Mouse (Mus musculus): Measurements from ENCODE around the gene Zfp1. TPM values are rescaled to one million over a fixed set of nuclear protein-coding genes. Genes with fewer than 3 reads are reported as not detected.
"Not testable (repeated sequence)": the region's sequence is repeated elsewhere in the genome, so short reads cannot be mapped to it uniquely, and the experiment has no call there.

The Zfp1 gene
- polyA plus RNA-seq, 1 experiment from 2014 or later = 24.3 TPM

DNA sequence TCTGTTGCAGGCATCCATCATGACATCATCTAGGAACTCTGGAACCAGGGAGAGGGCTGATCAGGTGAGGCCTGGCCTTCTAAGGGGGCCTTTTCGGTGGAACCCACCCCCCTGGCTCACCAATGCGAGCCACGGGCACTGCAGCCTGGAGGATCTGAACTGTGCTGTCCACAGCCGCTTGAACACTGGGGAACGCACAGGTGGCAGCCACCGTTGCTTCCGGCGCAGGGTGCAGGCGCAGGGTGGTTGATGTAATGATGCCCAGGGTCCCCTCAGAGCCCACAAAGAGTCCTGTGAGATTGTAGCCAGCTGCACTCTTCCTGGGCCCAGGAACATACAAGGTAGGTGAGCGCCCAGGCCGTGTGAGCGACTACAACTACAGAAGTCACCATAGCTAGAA lies 14.8 kb upstream of the Zfp1 start:
- Histone ChIP-seq H3K4me1 (peaks cover 9% of the 10 kb centered on the region), H3K9me3 (no peaks in the 10 kb centered on the region), H3K4me3 (no peak overlapping the region), H3K27ac (no peak overlapping the region), H3K36me3 (replicated peaks) (peaks cover 35% of the 10 kb centered on the region), H3K27me3 (ENCODE audit: poor library complexity, severe bottlenecking) (no peaks in the 10 kb centered on the region)
- WGBS = 92% methylated on average over 12 of the region's 12 CpGs
- no peak for DNase-seq (ENCODE audit: extremely low spot score, low spot score)

DNA sequence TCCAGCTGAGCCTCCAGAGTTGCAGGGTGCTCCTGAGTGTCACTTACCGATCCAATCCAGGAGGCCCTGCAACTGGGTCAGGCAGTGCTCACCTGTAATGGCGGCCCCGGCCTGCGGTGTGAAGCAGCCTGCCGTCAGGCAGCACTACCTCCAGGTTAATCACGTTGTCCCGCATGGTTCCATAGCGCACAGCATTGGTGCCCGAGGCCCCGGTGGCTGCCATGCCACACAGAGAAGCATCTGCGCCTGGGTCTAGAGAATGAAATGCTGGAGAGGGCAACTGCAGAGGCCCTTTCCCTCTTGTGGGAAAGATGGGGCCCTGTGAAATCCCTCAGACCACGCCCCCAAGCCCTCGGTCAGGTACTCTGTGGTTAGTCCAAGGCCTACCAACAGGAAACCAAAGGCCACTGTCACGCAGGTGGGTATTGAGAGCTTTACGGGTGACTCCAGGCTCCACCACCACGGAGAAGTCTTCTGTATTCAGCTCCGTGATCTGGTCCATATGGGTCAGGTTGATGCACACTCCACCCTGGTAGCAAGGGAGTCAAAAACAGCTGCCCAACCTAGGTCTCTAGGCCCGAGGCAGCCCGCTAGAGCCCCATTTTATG lies 14.2 kb upstream of the Zfp1 start:
- no peak for DNase-seq (ENCODE audit: extremely low spot score, low spot score)
- no peak overlapping the region for H3K27ac ChIP-seq
- H3K27me3 ChIP-seq (ENCODE audit: poor library complexity, severe bottlenecking) = no peaks in the 10 kb centered on the region
- WGBS = 82% methylated on average over 19 of the region's 19 CpGs
- no peaks in the 10 kb centered on the region for H3K9me3 ChIP-seq
- H3K4me1 ChIP-seq = peaks cover 9% of the 10 kb centered on the region
- peaks cover 31% of the 10 kb centered on the region for H3K36me3 ChIP-seq (replicated peaks)
- no peak overlapping the region for H3K4me3 ChIP-seq

DNA sequence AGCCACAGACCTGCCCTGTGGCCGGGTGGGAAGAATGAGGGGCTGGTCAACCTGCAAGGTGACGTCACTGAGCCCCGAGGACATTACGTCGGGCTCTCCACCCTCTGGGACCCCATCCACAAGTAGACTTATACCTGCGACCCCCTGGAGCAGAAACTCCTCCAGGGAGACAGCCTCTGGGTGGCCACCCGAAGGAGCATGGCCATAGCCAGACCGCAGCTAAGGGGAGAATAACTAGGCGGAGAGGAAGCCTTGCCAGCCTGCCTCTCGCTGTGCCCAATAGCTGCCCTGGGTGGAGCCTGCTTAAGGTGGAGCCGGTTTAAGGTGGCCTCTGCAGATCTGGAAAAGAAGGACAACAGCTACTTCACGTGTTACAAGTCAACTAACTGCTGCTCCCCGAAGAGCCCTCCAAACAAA lies 13.1 kb upstream of the Zfp1 start, which contains the start of gene Ldhd:
Ldhd (minus strand) TSS at position 270 of the 417 bp plus-strand sequence.
- Histone ChIP-seq H3K36me3 (replicated peaks) (peaks cover 21% of the 10 kb centered on the region), H3K4me3 (peak within 1 kb of the TSS; percentile 37), H3K9me3 (no peaks in the 10 kb centered on the region), H3K27ac (peak within 1 kb of the TSS; percentile 37; the same call in 1 of the 2 replicates), H3K4me1 (peaks cover 9% of the 10 kb centered on the region), H3K27me3 (ENCODE audit: poor library complexity, severe bottlenecking) (no peaks in the 10 kb centered on the region)
- 30% methylated on average over 13 of the region's 13 CpGs for WGBS
- DNase-seq (ENCODE audit: extremely low spot score, low spot score) = no peak

DNA sequence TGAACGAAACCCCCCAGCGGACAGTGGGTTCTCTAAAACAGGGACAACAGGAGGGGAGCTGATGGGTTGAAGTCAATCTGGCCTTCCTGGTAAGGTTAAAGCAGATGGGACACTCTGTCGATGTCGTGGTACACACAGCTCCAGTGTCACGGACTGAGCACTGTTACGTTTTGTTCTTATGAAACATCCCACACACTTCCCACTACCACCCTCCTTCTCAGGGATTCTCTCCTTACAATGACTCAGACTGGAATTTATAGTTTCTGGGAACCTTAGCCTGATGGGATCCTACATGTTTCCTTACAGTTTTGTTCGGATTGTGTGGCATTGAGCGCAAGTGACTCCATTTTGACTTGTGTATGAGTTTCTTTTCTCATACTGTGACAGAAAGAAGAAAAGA lies 11.6 kb upstream of the Zfp1 start:
- H3K9me3 ChIP-seq = no peaks in the 10 kb centered on the region
- 94% methylated on average over 8 of the region's 8 CpGs for WGBS
- H3K36me3 ChIP-seq (replicated peaks) = peaks cover 17% of the 10 kb centered on the region

DNA sequence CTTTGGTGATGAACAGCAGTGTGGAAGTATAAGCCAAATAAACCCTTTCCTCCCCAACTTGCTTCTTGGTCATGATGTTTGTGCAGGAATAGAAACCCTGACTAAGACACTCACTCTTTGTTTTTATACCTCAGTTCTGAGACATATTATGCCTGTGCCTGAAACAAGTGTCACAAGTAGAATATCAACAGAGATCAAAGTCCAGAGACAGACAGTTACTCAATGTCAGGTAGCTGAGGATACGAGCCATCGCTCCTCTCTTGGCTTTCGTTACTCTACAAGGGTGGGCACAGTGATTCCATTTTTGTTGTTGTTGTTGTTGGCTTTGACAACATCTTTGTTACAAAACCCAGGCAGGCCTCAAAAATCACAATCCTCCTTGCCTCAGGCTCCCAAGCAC lies 10.2 kb upstream of the Zfp1 start:
- peaks cover 9% of the 10 kb centered on the region; the same call in 1 of the 2 replicates for H3K36me3 ChIP-seq (replicated peaks)
- H3K4me1 ChIP-seq = peaks cover 9% of the 10 kb centered on the region
- no peak overlapping the region for H3K27ac ChIP-seq
- DNase-seq (ENCODE audit: extremely low spot score, low spot score) = no peak
- no peaks in the 10 kb centered on the region for H3K27me3 ChIP-seq (ENCODE audit: poor library complexity, severe bottlenecking)
- no peaks in the 10 kb centered on the region for H3K9me3 ChIP-seq
- WGBS = 96% methylated on average over 3 of the region's 3 CpGs
- H3K4me3 ChIP-seq = no peak overlapping the region

More for the DNA sequence above, 11.6 kb upstream of the Zfp1 start:
- DNase-seq (ENCODE audit: extremely low spot score, low spot score) = no peak
- Histone ChIP-seq H3K27ac (no peak overlapping the region), H3K4me1 (peaks cover 9% of the 10 kb centered on the region), H3K27me3 (ENCODE audit: poor library complexity, severe bottlenecking) (no peaks in the 10 kb centered on the region), H3K4me3 (no peak overlapping the region)

DNA sequence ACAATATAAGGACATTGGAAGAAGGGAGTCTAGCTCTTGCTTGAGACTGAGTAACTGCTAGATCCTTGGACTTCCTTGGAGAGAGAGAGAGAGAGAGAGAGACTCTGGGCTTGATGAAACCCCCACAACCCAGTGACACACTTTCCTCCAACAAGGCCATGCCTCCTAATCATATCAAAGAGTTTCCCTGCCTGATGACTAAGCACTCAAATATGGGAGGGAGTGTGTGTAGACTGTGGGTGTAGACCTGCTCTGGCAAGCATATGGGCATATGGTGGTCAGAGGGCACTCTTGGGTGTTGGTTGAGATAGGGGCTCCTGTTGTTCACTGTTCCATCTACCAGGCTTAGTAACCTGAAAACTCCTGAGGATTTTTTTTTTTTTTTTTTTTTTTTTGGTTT lies 5.1 kb upstream of the Zfp1 start:
- Histone ChIP-seq H3K27ac (no peak overlapping the region), H3K36me3 (replicated peaks) (no peaks in the 10 kb centered on the region), H3K9me3 (no peaks in the 10 kb centered on the region), H3K4me3 (no peak overlapping the region), H3K4me1 (peaks cover 9% of the 10 kb centered on the region), H3K27me3 (ENCODE audit: poor library complexity, severe bottlenecking) (no peaks in the 10 kb centered on the region)
- DNase-seq (ENCODE audit: extremely low spot score, low spot score) = no peak

DNA sequence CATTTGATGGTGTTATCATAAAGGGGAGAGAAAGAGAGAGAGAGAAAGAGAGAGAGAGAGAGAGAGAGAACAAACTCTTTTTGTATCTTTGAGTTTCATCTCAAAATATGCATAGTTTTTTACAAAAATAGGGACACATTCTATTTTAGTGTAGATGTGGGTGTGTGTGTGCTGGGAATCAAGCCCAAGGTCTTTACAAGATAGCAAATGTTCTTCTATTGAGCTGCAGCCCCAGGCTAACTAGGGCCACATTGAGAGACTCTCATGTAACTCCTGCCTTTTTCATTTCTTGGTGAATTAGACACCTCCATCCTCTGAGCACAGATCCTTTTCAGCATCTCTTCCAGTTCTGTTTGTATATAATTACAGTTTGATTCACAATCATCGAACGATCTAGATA lies 2.1 kb upstream of the Zfp1 start:
- no peaks in the 10 kb centered on the region for H3K9me3 ChIP-seq
- no peak overlapping the region for H3K4me3 ChIP-seq
- H3K27me3 ChIP-seq (ENCODE audit: poor library complexity, severe bottlenecking) = no peaks in the 10 kb centered on the region
- H3K36me3 ChIP-seq (replicated peaks) = peaks cover 7% of the 10 kb centered on the region
- WGBS = 98% methylated on average over 2 of the region's 2 CpGs
- no peak overlapping the region for H3K27ac ChIP-seq
- DNase-seq (ENCODE audit: extremely low spot score, low spot score) = no peak
- H3K4me1 ChIP-seq = peaks cover 15% of the 10 kb centered on the region

DNA sequence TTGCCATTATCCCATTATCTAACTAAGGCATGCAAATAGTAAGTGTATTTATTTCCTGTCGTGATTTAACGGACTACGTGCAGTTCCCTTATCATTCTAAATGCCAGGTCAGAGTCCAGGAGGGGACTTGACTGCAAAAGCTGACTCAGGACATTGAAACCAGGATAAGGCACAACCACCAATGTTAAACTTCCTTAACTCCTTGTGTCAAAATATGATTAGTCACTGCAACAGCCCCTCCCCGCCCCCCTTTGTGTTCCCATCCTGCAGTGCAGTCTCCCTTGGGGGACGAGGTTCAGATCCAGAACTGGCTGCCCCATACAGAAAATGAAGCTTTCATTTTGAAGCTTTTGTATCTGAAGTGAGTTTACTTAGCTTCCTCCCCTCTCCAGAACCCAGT lies 705 bp upstream of the Zfp1 start:
- WGBS = 75% methylated on average over 5 of the region's 5 CpGs
- no peak for DNase-seq (ENCODE audit: extremely low spot score, low spot score)
- Histone ChIP-seq H3K4me3 (peak overlapping the region; percentile 85), H3K27me3 (ENCODE audit: poor library complexity, severe bottlenecking) (no peaks in the 10 kb centered on the region), H3K4me1 (peaks cover 15% of the 10 kb centered on the region), H3K9me3 (no peaks in the 10 kb centered on the region), H3K27ac (peak overlapping the region; percentile 99), H3K36me3 (replicated peaks) (peaks cover 20% of the 10 kb centered on the region)

DNA sequence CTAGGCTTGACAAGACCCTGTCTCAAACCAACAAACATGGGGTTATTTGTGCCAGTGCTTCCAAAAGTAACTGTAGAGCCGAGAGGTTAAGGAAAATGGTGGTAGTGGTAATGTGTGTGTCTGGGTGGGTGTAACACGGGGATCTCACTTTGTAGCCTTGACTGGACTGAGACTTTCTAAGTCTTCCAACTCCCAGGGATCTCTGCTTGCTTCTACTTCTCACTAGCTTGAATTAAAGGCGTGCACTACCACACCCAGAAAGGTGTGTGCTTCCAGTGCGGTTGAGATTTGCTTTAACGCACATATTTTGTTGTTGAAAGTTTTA lies 300 bp upstream of the Zfp1 start:
- no peaks in the 10 kb centered on the region for H3K9me3 ChIP-seq
- peak overlapping the region; percentile 85 for H3K4me3 ChIP-seq
- WGBS = 16% methylated on average over 5 of the region's 5 CpGs
- H3K36me3 ChIP-seq (replicated peaks) = peaks cover 20% of the 10 kb centered on the region
- H3K27me3 ChIP-seq (ENCODE audit: poor library complexity, severe bottlenecking) = no peaks in the 10 kb centered on the region
- H3K4me1 ChIP-seq = peaks cover 15% of the 10 kb centered on the region
- peak overlapping the region; percentile 99 for H3K27ac ChIP-seq
- DNase-seq (ENCODE audit: extremely low spot score, low spot score) = no peak

DNA sequence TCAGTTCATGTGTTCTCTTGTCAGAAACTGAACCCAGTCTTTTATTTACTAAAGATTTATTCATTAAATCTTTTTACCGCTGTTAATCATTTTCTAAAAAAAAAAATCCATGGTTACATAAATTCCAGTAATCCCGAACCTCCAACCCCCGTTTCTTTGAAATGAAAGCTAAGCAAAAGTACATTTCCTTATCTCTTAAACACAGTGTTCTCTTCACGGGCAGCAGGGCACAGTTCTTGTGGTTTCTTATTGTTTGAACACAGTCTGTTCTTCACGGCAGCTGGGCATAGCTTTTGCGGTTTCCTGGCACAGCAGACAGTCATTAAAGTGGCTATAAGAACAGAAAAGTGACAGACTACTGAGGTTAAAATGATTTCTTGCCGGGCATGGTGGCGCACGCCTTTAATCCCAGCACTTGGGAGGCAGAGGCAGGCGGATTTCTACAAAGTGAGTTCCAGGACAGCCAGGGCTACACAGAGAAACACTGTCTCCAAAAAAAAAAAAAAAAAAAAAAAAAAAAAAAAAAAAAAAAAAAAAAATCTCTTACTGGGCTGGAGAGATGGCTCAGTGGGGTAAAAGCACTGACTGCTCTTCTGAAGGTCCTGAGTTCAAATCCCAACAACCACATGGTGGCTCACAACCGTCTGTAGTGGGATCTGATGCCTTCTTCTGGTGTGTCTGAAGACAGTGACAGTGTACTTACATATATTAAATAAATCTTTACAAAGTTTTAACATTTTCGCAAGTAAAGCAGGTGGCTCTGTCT lies 1.3 kb downstream of the Zfp1 start:
- DNase-seq (ENCODE audit: extremely low spot score, low spot score); H3K27me3 ChIP-seq (ENCODE audit: poor library complexity, severe bottlenecking); H3K9me3 ChIP-seq: not testable (repeated sequence)
- Histone ChIP-seq H3K4me1 (peaks cover 24% of the 10 kb centered on the region), H3K36me3 (replicated peaks) (peaks cover 20% of the 10 kb centered on the region), H3K27ac (peak overlapping the region; percentile 99), H3K4me3 (peak overlapping the region; percentile 85)
- 82% methylated on average over 12 of the region's 12 CpGs for WGBS

DNA sequence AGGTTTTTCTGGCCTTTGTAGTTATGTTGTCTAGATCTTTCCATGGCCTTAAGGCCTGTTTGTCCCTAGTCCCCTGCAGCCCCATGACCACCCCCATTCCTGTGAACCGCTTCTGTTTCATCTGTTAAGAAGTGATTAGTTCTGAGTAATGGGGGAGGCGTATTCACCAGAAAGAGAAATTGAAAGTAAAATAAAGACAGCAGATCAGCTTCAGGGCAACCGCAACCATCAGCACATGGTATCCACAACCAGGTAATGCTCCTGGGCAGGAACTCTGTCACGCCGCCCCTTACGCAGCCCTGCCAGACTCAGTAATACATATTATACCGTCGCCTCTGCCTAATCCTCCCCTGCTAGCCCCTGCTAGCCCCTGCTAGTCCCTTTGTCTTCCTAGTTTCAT lies 2.5 kb downstream of the Zfp1 start:
- WGBS = 97% methylated on average over 8 of the region's 8 CpGs
- peaks cover 24% of the 10 kb centered on the region for H3K36me3 ChIP-seq (replicated peaks)
- no peak for DNase-seq (ENCODE audit: extremely low spot score, low spot score)

DNA sequence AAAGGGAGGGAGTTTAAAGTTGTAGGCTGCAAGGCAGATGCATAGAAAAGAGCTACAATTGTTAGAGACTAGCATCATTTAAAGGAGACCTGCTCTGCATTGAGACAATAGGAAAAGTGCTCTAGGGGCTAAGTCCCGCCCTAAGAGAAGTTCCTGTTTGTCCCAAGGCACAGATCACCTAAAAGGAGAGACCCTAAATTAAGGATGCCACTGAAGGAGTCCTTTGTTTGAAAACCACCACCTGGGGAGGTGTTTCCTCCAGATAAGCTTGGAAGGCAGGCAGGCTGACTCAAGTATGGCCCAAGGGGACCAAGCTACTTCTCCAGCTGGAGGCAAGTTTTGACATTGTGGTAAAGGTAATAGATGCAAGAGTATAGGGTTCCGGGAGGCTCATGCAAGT lies 5.6 kb downstream of the Zfp1 start:
- peaks cover 30% of the 10 kb centered on the region for H3K36me3 ChIP-seq (replicated peaks)
- H3K4me3 ChIP-seq = no peak overlapping the region
- no peak for DNase-seq (ENCODE audit: extremely low spot score, low spot score)
- H3K9me3 ChIP-seq = no peaks in the 10 kb centered on the region
- H3K27ac ChIP-seq = no peak overlapping the region
- WGBS = 48% methylated on average over 2 of the region's 2 CpGs
- H3K27me3 ChIP-seq (ENCODE audit: poor library complexity, severe bottlenecking) = no peaks in the 10 kb centered on the region
- H3K4me1 ChIP-seq = peaks cover 15% of the 10 kb centered on the region

More for the DNA sequence above, 2.5 kb downstream of the Zfp1 start:
- Histone ChIP-seq H3K4me1 (peaks cover 24% of the 10 kb centered on the region), H3K27ac (no peak overlapping the region), H3K4me3 (no peak overlapping the region), H3K9me3 (no peaks in the 10 kb centered on the region), H3K27me3 (ENCODE audit: poor library complexity, severe bottlenecking) (no peaks in the 10 kb centered on the region)

DNA sequence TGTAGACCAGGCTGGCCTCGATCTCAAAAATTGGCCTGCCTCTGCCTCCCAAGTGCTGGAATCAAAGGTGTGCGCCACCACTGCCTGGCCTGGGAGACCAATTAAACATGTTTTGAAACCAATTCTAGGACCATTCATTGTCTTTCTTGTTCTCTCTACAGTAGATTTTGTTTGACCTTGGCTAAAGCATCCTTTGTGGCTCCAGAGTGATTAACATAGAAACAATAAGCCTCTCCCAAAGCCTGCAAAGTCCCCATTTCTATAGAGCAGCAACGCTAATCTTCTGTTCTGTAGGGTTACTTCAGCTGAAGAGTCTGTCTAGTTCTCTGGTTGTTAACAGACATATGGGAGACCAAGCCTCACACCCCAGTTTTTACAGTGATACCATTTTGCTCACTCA lies 7.5 kb downstream of the Zfp1 start:
- Histone ChIP-seq H3K4me3 (no peak overlapping the region), H3K27ac (no peak overlapping the region), H3K9me3 (no peaks in the 10 kb centered on the region; the same call in 1 of the 2 replicates), H3K4me1 (peaks cover 9% of the 10 kb centered on the region), H3K27me3 (ENCODE audit: poor library complexity, severe bottlenecking) (no peaks in the 10 kb centered on the region), H3K36me3 (replicated peaks) (peaks cover 33% of the 10 kb centered on the region)
- no peak for DNase-seq (ENCODE audit: extremely low spot score, low spot score)
- 83% methylated on average over 3 of the region's 3 CpGs for WGBS
